Mouse (Mus musculus) CH12.LX (cell line): Measurements from ENCODE around the gene Grin2a. TPM values are rescaled to one million over a fixed set of nuclear protein-coding genes. Genes with fewer than 3 reads are reported as not detected.

ENCODE experiments used
- DNase-seq: peaks from one replicate; pipeline ENCODE4 v3.0.0-alpha.2; 2013; ENCODE audit errors: extremely low read depth
- H3K27ac ChIP-seq: 2 replicates; pipeline ENCODE4 v1.5.1; 2012; ENCODE audit warnings: low read depth, mild to moderate bottlenecking, control low read depth, moderate library complexity; ENCODE audit not compliant: insufficient read depth
- H3K27me3 ChIP-seq: replicated peaks from 2 replicates; pipeline ENCODE3; 2012; ENCODE audit warnings: inconsistent platforms
- H3K36me3 ChIP-seq, 2 experiments: replicated peaks in 1 of 2; 2 replicates each; pipeline versions ENCODE3 to v1.6.1; 2012; ENCODE audit warnings: inconsistent platforms in 1 of 2, low read length in 1 of 2, mild to moderate bottlenecking in 1 of 2, mixed read lengths in 1 of 2, moderate library complexity in 1 of 2; ENCODE audit not compliant: control insufficient read depth in 1 of 2, insufficient read depth in 1 of 2
- H3K4me1 ChIP-seq, 2 experiments: 2 replicates each; pipeline ENCODE4 v1.6.1; 2012; ENCODE audit warnings: inconsistent platforms in 1 of 2, moderate library complexity in 1 of 2; ENCODE audit not compliant: insufficient read depth in 2 of 2, control insufficient read depth in 1 of 2
- H3K4me2 ChIP-seq: 2 replicates; pipeline ENCODE4 v1.6.1; 2012; ENCODE audit warnings: low read depth, mild to moderate bottlenecking, control low read depth; ENCODE audit not compliant: poor library complexity, insufficient read depth, severe bottlenecking
- H3K4me3 ChIP-seq, 3 experiments: fragments of 150-350 bp in 1 of 3; sonication (generic) in 1 of 3; replicated peaks in 1 of 3; 2 replicates each; pipeline versions ENCODE3 to v1.5.1; 2011 to 2012; ENCODE audit warnings: low read depth in 2 of 3, low read length in 2 of 3, mild to moderate bottlenecking in 2 of 3, moderate library complexity in 2 of 3, control low read depth in 1 of 3, improper control_type of control experiment in 1 of 3, inconsistent platforms in 1 of 3, mixed read lengths in 1 of 3; ENCODE audit not compliant: poor library complexity in 1 of 3
- H3K79me2 ChIP-seq: replicated peaks from 2 replicates; pipeline ENCODE4 v1.6.1; 2012; ENCODE audit warnings: mild to moderate bottlenecking, moderate library complexity; ENCODE audit not compliant: control insufficient read depth, poor library complexity, insufficient read depth, severe bottlenecking; ENCODE audit errors: extremely low read depth
- H3K9ac ChIP-seq: 2 replicates; pipeline ENCODE4 v1.6.1; 2012; ENCODE audit warnings: low read depth, mild to moderate bottlenecking, control low read depth, moderate library complexity; ENCODE audit not compliant: insufficient read depth
- H3K9me3 ChIP-seq: replicated peaks from 2 replicates; pipeline ENCODE3; 2012; ENCODE audit warnings: low read length, inconsistent platforms, mixed read lengths
- BHLHE40 ChIP-seq: IDR thresholded peaks from 2 replicates; pipeline ENCODE4 v1.6.1; 2011; ENCODE audit warnings: mild to moderate bottlenecking, low read depth, low read length, improper control_type of control experiment
- CHD2 ChIP-seq: IDR thresholded peaks from 2 replicates; pipeline ENCODE4 v1.6.1; 2011; ENCODE audit warnings: low read length, improper control_type of control experiment
- CTCF ChIP-seq, 2 experiments: IDR thresholded peaks in 1 of 2; conservative IDR thresholded peaks in 1 of 2; 2 replicates each; pipeline ENCODE4 v1.5.1; 2011 to 2012; ENCODE audit warnings: low read depth in 2 of 2, low read length in 2 of 2, improper control_type of control experiment in 1 of 2, inconsistent platforms in 1 of 2, mild to moderate bottlenecking in 1 of 2, moderate library complexity in 1 of 2
- ELF1 ChIP-seq: IDR thresholded peaks from 2 replicates; pipeline ENCODE4 v1.6.1; 2014; ENCODE audit warnings: low read depth, mild to moderate bottlenecking, inconsistent platforms, low read length, improper control_type of control experiment
- EP300 ChIP-seq: IDR thresholded peaks from 2 replicates; pipeline ENCODE4 v1.6.1; 2011; ENCODE audit warnings: low read length, improper control_type of control experiment
- IRF4 ChIP-seq: IDR thresholded peaks from 2 replicates; pipeline ENCODE4 v1.6.1; 2014; ENCODE audit warnings: low read depth, mild to moderate bottlenecking, inconsistent platforms, low read length, improper control_type of control experiment
- JUN ChIP-seq: IDR thresholded peaks from 2 replicates; pipeline ENCODE4 v1.6.1; 2011; ENCODE audit warnings: low read depth, mild to moderate bottlenecking, low read length, improper control_type of control experiment, moderate library complexity; ENCODE audit not compliant: insufficient read depth
- JUND ChIP-seq: conservative IDR thresholded peaks from 2 replicates; pipeline ENCODE4 v1.6.1; 2011; ENCODE audit warnings: low read depth, low read length, improper control_type of control experiment
- KAT2A ChIP-seq: IDR thresholded peaks from 2 replicates; pipeline ENCODE4 v1.6.1; 2012; ENCODE audit warnings: low read length, improper control_type of control experiment, inconsistent platforms; ENCODE audit not compliant: insufficient replicate concordance
- MAFK ChIP-seq: IDR thresholded peaks from 2 replicates; pipeline ENCODE4 v1.6.1; 2011; ENCODE audit warnings: low read length, improper control_type of control experiment; ENCODE audit not compliant: insufficient replicate concordance
- MAX ChIP-seq: IDR thresholded peaks from 2 replicates; pipeline ENCODE4 v1.6.1; 2011; ENCODE audit warnings: low read length, improper control_type of control experiment
- MAZ ChIP-seq: IDR thresholded peaks from 2 replicates; pipeline ENCODE4 v1.6.1; 2012; ENCODE audit warnings: low read depth, mild to moderate bottlenecking, inconsistent platforms, low read length, improper control_type of control experiment, moderate library complexity
- MYC ChIP-seq: IDR thresholded peaks from 2 replicates; pipeline ENCODE4 v1.6.1; 2011; ENCODE audit warnings: low read depth, mild to moderate bottlenecking, improper control_type of control experiment, low read length
- NRF1 ChIP-seq: IDR thresholded peaks from 2 replicates; pipeline ENCODE4 v1.6.1; 2014; ENCODE audit warnings: low read depth, mild to moderate bottlenecking, inconsistent platforms, low read length, improper control_type of control experiment, moderate library complexity
- PAX5 ChIP-seq: IDR thresholded peaks from 2 replicates; pipeline ENCODE4 v1.6.1; 2012; ENCODE audit warnings: low read length, inconsistent platforms, mixed read lengths
- RCOR1 ChIP-seq: conservative IDR thresholded peaks from 2 replicates; pipeline ENCODE4 v1.6.1; 2012; ENCODE audit warnings: low read depth, mild to moderate bottlenecking, inconsistent platforms, low read length, improper control_type of control experiment
- SIN3A ChIP-seq: IDR thresholded peaks from 2 replicates; pipeline ENCODE4 v1.6.1; 2012; ENCODE audit warnings: low read length, improper control_type of control experiment, inconsistent platforms
- SMC3 ChIP-seq: IDR thresholded peaks from 2 replicates; pipeline ENCODE4 v1.6.1; 2011; ENCODE audit warnings: low read depth, low read length, improper control_type of control experiment
- TBP ChIP-seq: conservative IDR thresholded peaks from 2 replicates; pipeline ENCODE4 v1.6.1; 2011; ENCODE audit warnings: low read depth, low read length, improper control_type of control experiment
- TCF12 ChIP-seq: IDR thresholded peaks from 2 replicates; pipeline ENCODE4 v1.6.1; 2014; ENCODE audit warnings: low read depth, mild to moderate bottlenecking, inconsistent platforms, low read length, improper control_type of control experiment
- UBTF ChIP-seq: IDR thresholded peaks from 2 replicates; pipeline ENCODE4 v1.6.1; 2012; ENCODE audit warnings: low read depth, mild to moderate bottlenecking, inconsistent platforms, low read length, improper control_type of control experiment, moderate library complexity
- USF2 ChIP-seq: conservative IDR thresholded peaks from 2 replicates; pipeline ENCODE4 v1.6.1; 2011; ENCODE audit warnings: low read depth, low read length, improper control_type of control experiment
- ZC3H11A ChIP-seq: IDR thresholded peaks from 2 replicates; pipeline ENCODE4 v1.6.1; 2012; ENCODE audit warnings: low read depth, mild to moderate bottlenecking, inconsistent platforms, low read length, improper control_type of control experiment
- ZKSCAN1 ChIP-seq: IDR thresholded peaks from 2 replicates; pipeline ENCODE4 v1.6.1; 2012; ENCODE audit warnings: low read depth, inconsistent platforms, low read length, improper control_type of control experiment, borderline replicate concordance
- ZMIZ1 ChIP-seq: IDR thresholded peaks from 2 replicates; pipeline ENCODE4 v1.6.1; 2012; ENCODE audit warnings: low read depth, mild to moderate bottlenecking, inconsistent platforms, low read length, improper control_type of control experiment
- ZNF384 ChIP-seq: IDR thresholded peaks from 2 replicates; pipeline ENCODE4 v1.6.1; 2012; ENCODE audit warnings: low read depth, low read length, improper control_type of control experiment, inconsistent platforms
- dilution Hi-C: fragments of 300-500 bp; cut with MboI; formaldehyde crosslinking; loops from 2 replicates; pipeline ENCODE4 v1.14.3; 2020; ENCODE audit warnings: low sequenced_read_pairs; ENCODE audit not compliant: extremely low pct_unique_long_range_greater_than_20kb, extremely low pct_ligation_motif_present
- in situ Hi-C: fragments of 300-500 bp; cut with MboI; formaldehyde crosslinking; loops from 3 replicates; pipeline ENCODE4 v1.14.3; 2019; ENCODE audit warnings: low sequenced_read_pairs, low pct_ligation_motif_present, low pct_unique_long_range_greater_than_20kb, mixed read lengths
- polyA plus RNA-seq: library from polyadenylated mRNA; unstranded; fragments of >175 nt; gene quantifications from 2 replicates; pipeline ENCODE4 v1.2.1, GENCODE M21; 2012; ENCODE audit warnings: low read depth; ENCODE audit not compliant: insufficient read length
- total RNA-seq, 2 experiments: library from RNA; depleted of rRNA; stranded (reverse); fragments of 300-350 nt in 1 of 2; fragments of >200 nt in 1 of 2; gene quantifications; 2 replicates each; pipeline ENCODE4 v1.2.3; 2012 to 2014

The Grin2a gene
- total and polyA plus RNA-seq, 3 experiments = not detected

- no peak for DNase-seq
- Histone ChIP-seq H3K27me3 (peaks cover 34% of the 10 kb centered on the region), H3K4me2 (no peak overlapping the region), H3K4me3 (no peak overlapping the region), H3K9ac (no peak overlapping the region)
- TF ChIP-seq JUND (no peak), MYC (no peak), NRF1 (no peak), SMC3 (no peak), JUN (no peak), IRF4 (no peak), MAFK (no peak), SIN3A (no peak), ZC3H11A (no peak), CTCF (conservative IDR thresholded peaks at IDR 0.05 in 1 of 2, IDR thresholded peaks at IDR 0.05 in 1 of 2; ENCODE audit: low read depth in 2 of 2, low read length in 2 of 2) (no peak), KAT2A (no peak), TCF12 (no peak), ZKSCAN1 (no peak), PAX5 (no peak), RCOR1 (no peak), ZNF384 (no peak), MAZ (no peak)
- TF ChIP-seq, all 38 proteins: peak for 0
- no peaks in the 10 kb centered on the region for H3K79me2 ChIP-seq
- in situ Hi-C loops = no loop called here
- dilution Hi-C loops = no loop called here
- no peaks in the 10 kb centered on the region for H3K36me3 ChIP-seq
- H3K9me3 ChIP-seq = no peaks in the 10 kb centered on the region
- no peak overlapping the region for H3K27ac ChIP-seq
- H3K4me1 ChIP-seq = no peaks in the 10 kb centered on the region
Measured at GRCm38 (mm10) chr16:9901433-9901832, 93.9 kb downstream of the Grin2a start.

GRCm38 (mm10) chr16:9900996-9901395 lies 94.4 kb downstream of the Grin2a start:
- no peaks in the 10 kb centered on the region for H3K36me3 ChIP-seq
- H3K4me2 ChIP-seq = no peak overlapping the region
- dilution Hi-C loops = no loop called here
- no peak overlapping the region for H3K9ac ChIP-seq
- TF ChIP-seq UBTF (no peak), SIN3A (no peak), KAT2A (no peak), SMC3 (no peak), JUND (no peak), USF2 (no peak), MAX (no peak), IRF4 (no peak), ZMIZ1 (no peak), BHLHE40 (no peak), TCF12 (no peak), PAX5 (no peak), CHD2 (no peak), NRF1 (no peak), ELF1 (no peak), EP300 (no peak), ZKSCAN1 (no peak), TBP (no peak)
- no peaks in the 10 kb centered on the region for H3K79me2 ChIP-seq
- in situ Hi-C loops = no loop called here
- no peak overlapping the region for H3K4me3 ChIP-seq
- DNase-seq = no peak
- H3K27me3 ChIP-seq = peaks cover 34% of the 10 kb centered on the region
- H3K4me1 ChIP-seq = no peaks in the 10 kb centered on the region
- H3K9me3 ChIP-seq = no peaks in the 10 kb centered on the region
- H3K27ac ChIP-seq = no peak overlapping the region
